Mouse (Mus musculus) MEL (cell line): ENCODE results near the gene Rassf3. TPM values are rescaled to one million over a fixed set of nuclear protein-coding genes. Genes with fewer than 3 reads are reported as not detected.

ENCODE experiments used
- DNase-seq: peaks from one replicate; pipeline ENCODE4 v3.0.0; 2011; ENCODE audit warnings: low read depth, low spot score
- H3K27ac ChIP-seq: 2 replicates; pipeline ENCODE4 v1.5.1; 2012; ENCODE audit warnings: low read depth, mild to moderate bottlenecking, control low read depth, low read length, moderate library complexity; ENCODE audit not compliant: control insufficient read depth
- H3K27me3 ChIP-seq, 2 experiments: fragments of 150-350 bp in 1 of 2; sonication (generic) in 1 of 2; 2 replicates each; pipeline ENCODE4 v1.6.1; 2012; ENCODE audit warnings: low read length in 2 of 2, mild to moderate bottlenecking in 2 of 2, improper control_type of control experiment in 1 of 2, moderate library complexity in 1 of 2; ENCODE audit not compliant: insufficient read depth in 2 of 2, control insufficient read depth in 1 of 2
- H3K36me3 ChIP-seq, 2 experiments: 2 replicates each; pipeline ENCODE4 v1.6.1; 2012 to 2014; ENCODE audit warnings: low read length in 2 of 2, improper control_type of control experiment in 1 of 2, inconsistent platforms in 1 of 2, mild to moderate bottlenecking in 1 of 2; ENCODE audit not compliant: insufficient read depth in 2 of 2, control insufficient read depth in 1 of 2
- H3K4me1 ChIP-seq, 2 experiments: fragments of 150-350 bp in 1 of 2; sonication (generic) in 1 of 2; 2 replicates each; pipeline ENCODE4 v1.6.1; 2012; ENCODE audit warnings: low read length in 2 of 2, improper control_type of control experiment in 1 of 2, mild to moderate bottlenecking in 1 of 2; ENCODE audit not compliant: insufficient read depth in 2 of 2, control insufficient read depth in 1 of 2
- H3K4me3 ChIP-seq, 2 experiments: fragments of 150-350 bp in 1 of 2; sonication (generic) in 1 of 2; 2 replicates each; pipeline ENCODE4 v1.5.1; 2012; ENCODE audit warnings: low read depth in 2 of 2, low read length in 2 of 2, mild to moderate bottlenecking in 2 of 2, moderate library complexity in 2 of 2, control low read depth in 1 of 2, improper control_type of control experiment in 1 of 2; ENCODE audit not compliant: control insufficient read depth in 1 of 2, insufficient read depth in 1 of 2
- H3K79me2 ChIP-seq: 2 replicates; pipeline ENCODE4 v1.6.1; 2012; ENCODE audit warnings: mild to moderate bottlenecking, low read length, moderate library complexity; ENCODE audit not compliant: control insufficient read depth, poor library complexity, insufficient read depth
- H3K9ac ChIP-seq: 2 replicates; pipeline ENCODE4 v1.6.1; 2012; ENCODE audit warnings: low read depth, mild to moderate bottlenecking, control low read depth, low read length, moderate library complexity; ENCODE audit not compliant: control insufficient read depth, poor library complexity, severe bottlenecking
- H3K9me3 ChIP-seq: fragments of 150-350 bp; sonication (generic); replicated peaks from 2 replicates; pipeline ENCODE4 v1.6.1; 2012; ENCODE audit warnings: mild to moderate bottlenecking, low read length, improper control_type of control experiment, moderate library complexity; ENCODE audit not compliant: insufficient read depth
- CHD2 ChIP-seq: IDR thresholded peaks from 2 replicates; pipeline ENCODE4 v1.6.1; 2011; ENCODE audit warnings: low read length, improper control_type of control experiment
- E2F4 ChIP-seq: IDR thresholded peaks from 2 replicates; pipeline ENCODE4 v1.6.1; 2011; ENCODE audit warnings: low read depth, low read length, improper control_type of control experiment, borderline replicate concordance
- ETS1 ChIP-seq: IDR thresholded peaks from 2 replicates; pipeline ENCODE4 v1.6.1; 2012; ENCODE audit warnings: low read depth, mild to moderate bottlenecking, inconsistent platforms, low read length, improper control_type of control experiment, moderate library complexity
- GABPA ChIP-seq: IDR thresholded peaks from 2 replicates; pipeline ENCODE4 v1.6.1; 2012; ENCODE audit warnings: low read depth, mild to moderate bottlenecking, inconsistent platforms, low read length, improper control_type of control experiment, moderate library complexity
- GATA1 ChIP-seq: IDR thresholded peaks from 2 replicates; pipeline ENCODE4 v1.6.1; 2011; ENCODE audit warnings: low read depth, low read length, improper control_type of control experiment
- JUND ChIP-seq: IDR thresholded peaks from 2 replicates; pipeline ENCODE4 v1.6.1; 2011; ENCODE audit warnings: low read depth, mild to moderate bottlenecking, improper control_type of control experiment, low read length
- KAT2A ChIP-seq: conservative IDR thresholded peaks from 2 replicates; pipeline ENCODE4 v1.6.1; 2012; ENCODE audit warnings: low read depth, low read length, improper control_type of control experiment, inconsistent platforms
- MAFK ChIP-seq: IDR thresholded peaks from 2 replicates; pipeline ENCODE4 v1.6.1; 2011; ENCODE audit warnings: low read depth, mild to moderate bottlenecking, low read length, improper control_type of control experiment, borderline replicate concordance
- MAX ChIP-seq: IDR thresholded peaks from 2 replicates; pipeline ENCODE4 v1.6.1; 2011; ENCODE audit warnings: low read length, improper control_type of control experiment
- MAZ ChIP-seq: IDR thresholded peaks from 2 replicates; pipeline ENCODE4 v1.6.1; 2012; ENCODE audit warnings: low read depth, mild to moderate bottlenecking, inconsistent platforms, low read length, improper control_type of control experiment
- MEF2A ChIP-seq: IDR thresholded peaks from 2 replicates; pipeline ENCODE4 v1.6.1; 2014; ENCODE audit warnings: low read depth, mild to moderate bottlenecking, inconsistent platforms, low read length, improper control_type of control experiment; ENCODE audit not compliant: poor library complexity, insufficient replicate concordance, severe bottlenecking; ENCODE audit errors: extremely low read depth
- NELFE ChIP-seq: IDR thresholded peaks from 2 replicates; pipeline ENCODE4 v1.6.1; 2011; ENCODE audit warnings: low read depth, low read length, improper control_type of control experiment
- NRF1 ChIP-seq: IDR thresholded peaks from 2 replicates; pipeline ENCODE4 v1.6.1; 2014; ENCODE audit warnings: low read depth, mild to moderate bottlenecking, inconsistent platforms, low read length, improper control_type of control experiment, moderate library complexity; ENCODE audit not compliant: poor library complexity, insufficient read depth, severe bottlenecking
- POLR2AphosphoS5 ChIP-seq: IDR thresholded peaks from 2 replicates; pipeline ENCODE4 v1.6.1; 2012; ENCODE audit warnings: low read depth, borderline replicate concordance, mild to moderate bottlenecking, inconsistent platforms, low read length, moderate library complexity, mixed read lengths
- TAL1 ChIP-seq: IDR thresholded peaks from 2 replicates; pipeline ENCODE4 v1.6.1; 2012; ENCODE audit warnings: mild to moderate bottlenecking, inconsistent platforms, low read length, moderate library complexity, mixed read lengths
- TBP ChIP-seq: IDR thresholded peaks from 2 replicates; pipeline ENCODE4 v1.8.0; 2011; ENCODE audit warnings: low read depth, low read length, improper control_type of control experiment
- TCF12 ChIP-seq: IDR thresholded peaks from 2 replicates; pipeline ENCODE4 v1.6.1; 2014; ENCODE audit warnings: low read depth, mild to moderate bottlenecking, inconsistent platforms, low read length, improper control_type of control experiment, moderate library complexity
- USF1 ChIP-seq: IDR thresholded peaks from 2 replicates; pipeline ENCODE4 v1.6.1; 2014; ENCODE audit warnings: low read depth, mild to moderate bottlenecking, inconsistent platforms, low read length, improper control_type of control experiment, moderate library complexity
- USF2 ChIP-seq, 2 experiments: IDR thresholded peaks; 2 replicates each; pipeline ENCODE4 v1.6.1; 2011 to 2012; ENCODE audit warnings: improper control_type of control experiment in 2 of 2, low read length in 2 of 2, borderline replicate concordance in 1 of 2, inconsistent platforms in 1 of 2, low read depth in 1 of 2, mild to moderate bottlenecking in 1 of 2; ENCODE audit not compliant: insufficient read depth in 1 of 2
- ZC3H11A ChIP-seq: IDR thresholded peaks from 2 replicates; pipeline ENCODE4 v1.6.1; 2012; ENCODE audit warnings: low read depth, mild to moderate bottlenecking, inconsistent platforms, low read length, improper control_type of control experiment
- ZKSCAN1 ChIP-seq: IDR thresholded peaks from 2 replicates; pipeline ENCODE4 v1.6.1; 2012; ENCODE audit warnings: low read depth, mild to moderate bottlenecking, inconsistent platforms, low read length, improper control_type of control experiment, moderate library complexity
- ZNF384 ChIP-seq: IDR thresholded peaks from 2 replicates; pipeline ENCODE4 v1.6.1; 2012; ENCODE audit warnings: low read depth, mild to moderate bottlenecking, inconsistent platforms, low read length, improper control_type of control experiment
- polyA plus RNA-seq, 2 experiments: library from polyadenylated mRNA; stranded (reverse) in 1 of 2; unstranded in 1 of 2; fragments of >175 nt in 1 of 2; fragments of >200 nt in 1 of 2; gene quantifications; 2 replicates each; pipeline versions ENCODE4 v1.2.1 to v1.2.4; 2012; ENCODE audit warnings: low replicate concordance in 2 of 2, low read depth in 1 of 2; ENCODE audit not compliant: insufficient read length in 2 of 2, insufficient read depth in 1 of 2, missing spikeins in 1 of 2
- total RNA-seq: library from RNA; depleted of rRNA; stranded (reverse); fragments of 300-350 nt; gene quantifications from 2 replicates; pipeline ENCODE4 v1.2.3, GENCODE M21; 2012

Gene Rassf3
- total and polyA plus RNA-seq, 3 experiments, result 9.2 to 15.8 TPM; not detected in 1

GRCm38 (mm10) chr10:121468985-121469384 is 7.2 kb downstream of the Rassf3 start:
- no peak overlapping the region for H3K9ac ChIP-seq
- no peak overlapping the region for H3K4me3 ChIP-seq
- TF ChIP-seq KAT2A (no peak), POLR2AphosphoS5 (no peak), TCF12 (no peak), GATA1 (no peak), ZNF384 (no peak), MAX (no peak), USF1 (no peak), USF2 (IDR thresholded peaks at IDR 0.05; ENCODE audit: borderline replicate concordance in 1 of 2, insufficient read depth in 1 of 2, low read depth in 1 of 2, low read length in 2 of 2) (no peak), ZC3H11A (no peak), MAZ (no peak), CHD2 (no peak), ETS1 (no peak), MAFK (no peak), ZKSCAN1 (no peak), GABPA (no peak), JUND (no peak), MEF2A (no peak), TAL1 (no peak), NELFE (no peak)
- no peak for DNase-seq
- peaks cover 5 to 10% of the 10 kb centered on the region in 2 experiments; a peak in 3 of 4 replicates for H3K4me1 ChIP-seq
- H3K36me3 ChIP-seq, result peaks cover 0 to 14% of the 10 kb centered on the region in 2 experiments; a peak in 2 of 4 replicates
- H3K27ac ChIP-seq, result no peak overlapping the region
- H3K9me3 ChIP-seq, result no peaks in the 10 kb centered on the region
- H3K79me2 ChIP-seq, result peaks cover 32% of the 10 kb centered on the region
- no peaks in the 10 kb centered on the region for H3K27me3 ChIP-seq

- TF ChIP-seq TAL1 (no peak), ETS1 (no peak), MAFK (no peak), TBP (no peak), ZC3H11A (no peak), NRF1 (no peak), E2F4 (no peak)
- Histone ChIP-seq H3K9ac (no peak overlapping the region), H3K4me1 (peaks cover 5 to 10% of the 10 kb centered on the region in 2 experiments; a peak in 3 of 4 replicates), H3K27me3 (no peaks in the 10 kb centered on the region), H3K36me3 (peaks cover 0 to 14% of the 10 kb centered on the region in 2 experiments; a peak in 3 of 4 replicates), H3K79me2 (peaks cover 32% of the 10 kb centered on the region), H3K4me3 (no peak overlapping the region), H3K9me3 (no peaks in the 10 kb centered on the region), H3K27ac (no peak overlapping the region)
- no peak for DNase-seq
Measured at GRCm38 (mm10) chr10:121468261-121468660, 7.9 kb downstream of the Rassf3 start.
